Mouse (Mus musculus): ENCODE measurements at regions not wholly inside any gene's neighbourhood (a gene's known extent, or its start where the extent isn't known, plus 50 kb on each side); places are given as distances from the start of the nearest gene placed in this dataset.

- no peaks in the 10 kb centered on the region for H3K9me3 ChIP-seq (ENCODE audit: low read depth, low read length)
- no peaks in the 10 kb centered on the region for H3K27me3 ChIP-seq (ENCODE audit: insufficient read depth, low read length)
- H3K36me3 ChIP-seq (ENCODE audit: insufficient read depth): no peaks in the 10 kb centered on the region
- no peak for ATAC-seq (ENCODE audit: insufficient read depth)
- no peaks in the 10 kb centered on the region for H3K4me1 ChIP-seq (ENCODE audit: insufficient read depth)
- no peak overlapping the region for H3K27ac ChIP-seq (ENCODE audit: low read depth)
- H3K9ac ChIP-seq: no peak overlapping the region
- H3K4me3 ChIP-seq (ENCODE audit: low read depth, low read length): no peak overlapping the region
- 77% methylated on average over 3 of the region's 3 CpGs for WGBS
- no peak overlapping the region for H3K4me2 ChIP-seq
- TF ChIP-seq CTCF (IDR thresholded peaks at IDR 0.05; ENCODE audit: low read depth): no peak
- DNase-seq: no peak
These were observed 164.2 kb upstream of the Cwc22 start for GRCm38 (mm10) chr2:78110335-78110734.

GRCm38 (mm10) chr2:78095536-78095935, 149.4 kb upstream of the Cwc22 start:
- WGBS: 90% methylated on average over 2 of the region's 2 CpGs
- Histone ChIP-seq H3K9me3 (ENCODE audit: low read depth, low read length) (no peaks in the 10 kb centered on the region), H3K4me3 (ENCODE audit: low read depth, low read length) (no peak overlapping the region), H3K4me1 (ENCODE audit: insufficient read depth) (no peaks in the 10 kb centered on the region), H3K9ac (no peak overlapping the region), H3K27me3 (ENCODE audit: insufficient read depth, low read length) (no peaks in the 10 kb centered on the region), H3K27ac (ENCODE audit: low read depth) (no peak overlapping the region), H3K36me3 (ENCODE audit: insufficient read depth) (no peaks in the 10 kb centered on the region), H3K4me2 (no peak overlapping the region)
- DNase-seq: no peak
- no peak for TF ChIP-seq CTCF (IDR thresholded peaks at IDR 0.05; ENCODE audit: low read depth)
- no peak for ATAC-seq (ENCODE audit: insufficient read depth)

GRCm38 (mm10) chr2:78094921-78095320, 148.7 kb upstream of the Cwc22 start:
- Histone ChIP-seq H3K27ac (ENCODE audit: low read depth) (no peak overlapping the region), H3K27me3 (ENCODE audit: insufficient read depth, low read length) (no peaks in the 10 kb centered on the region), H3K4me1 (ENCODE audit: insufficient read depth) (no peaks in the 10 kb centered on the region), H3K4me2 (no peak overlapping the region), H3K4me3 (ENCODE audit: low read depth, low read length) (no peak overlapping the region), H3K9ac (no peak overlapping the region), H3K36me3 (ENCODE audit: insufficient read depth) (no peaks in the 10 kb centered on the region), H3K9me3 (ENCODE audit: low read depth, low read length) (no peaks in the 10 kb centered on the region)
- DNase-seq (no peak), ATAC-seq (ENCODE audit: insufficient read depth) (no peak)
- no peak for TF ChIP-seq CTCF (IDR thresholded peaks at IDR 0.05; ENCODE audit: low read depth)

GRCm38 (mm10) chr2:78064321-78065037, 118.3 kb upstream of the Cwc22 start:
- no peaks in the 10 kb centered on the region for H3K9me3 ChIP-seq (ENCODE audit: low read depth, low read length)
- no peaks in the 10 kb centered on the region; the same call in 1 of the 2 replicates for H3K4me1 ChIP-seq (ENCODE audit: insufficient read depth)
- no peak overlapping the region for H3K4me2 ChIP-seq
- DNase-seq (peak; percentile 11), ATAC-seq (ENCODE audit: insufficient read depth) (no peak)
- H3K27ac ChIP-seq (ENCODE audit: low read depth): no peak overlapping the region
- H3K27me3 ChIP-seq (ENCODE audit: insufficient read depth, low read length): no peaks in the 10 kb centered on the region
- no peaks in the 10 kb centered on the region for H3K36me3 ChIP-seq (ENCODE audit: insufficient read depth)
- H3K9ac ChIP-seq: no peak overlapping the region
- 0 out of 2 replicates have a peak, but pooled peaks have one; percentile 1 for TF ChIP-seq CTCF (IDR thresholded peaks at IDR 0.05; ENCODE audit: low read depth)
- 68% methylated on average over 16 of the region's 16 CpGs for WGBS
- H3K4me3 ChIP-seq (ENCODE audit: low read depth, low read length): no peak overlapping the region

GRCm38 (mm10) chr2:78059801-78060416, 113.7 kb upstream of the Cwc22 start:
- H3K27ac ChIP-seq (ENCODE audit: low read depth): peak overlapping the region; percentile 58; the same call in 1 of the 2 replicates

GRCm38 (mm10) chr2:78058988-78059387, 112.8 kb upstream of the Cwc22 start:
- no peak overlapping the region for H3K9ac ChIP-seq
- ATAC-seq (ENCODE audit: insufficient read depth) (no peak), DNase-seq (no peak)
- H3K9me3 ChIP-seq (ENCODE audit: low read depth, low read length): no peaks in the 10 kb centered on the region
- no peak for TF ChIP-seq CTCF (IDR thresholded peaks at IDR 0.05; ENCODE audit: low read depth)
- no peak overlapping the region for H3K4me3 ChIP-seq (ENCODE audit: low read depth, low read length)
- no peaks in the 10 kb centered on the region for H3K27me3 ChIP-seq (ENCODE audit: insufficient read depth, low read length)
- H3K36me3 ChIP-seq (ENCODE audit: insufficient read depth): no peaks in the 10 kb centered on the region
- H3K27ac ChIP-seq (ENCODE audit: low read depth): no peak overlapping the region
- WGBS: 75% methylated on average over 2 of the region's 2 CpGs
- H3K4me2 ChIP-seq: no peak overlapping the region
- H3K4me1 ChIP-seq (ENCODE audit: insufficient read depth): no peaks in the 10 kb centered on the region; the same call in 1 of the 2 replicates

More at GRCm38 (mm10) chr2:78059801-78060416, 113.7 kb upstream of the Cwc22 start:
- ATAC-seq (ENCODE audit: insufficient read depth) (no peak), DNase-seq (peak; percentile 50)
- no peaks in the 10 kb centered on the region for H3K27me3 ChIP-seq (ENCODE audit: insufficient read depth, low read length)
- H3K9ac ChIP-seq: no peak overlapping the region
- no peaks in the 10 kb centered on the region for H3K36me3 ChIP-seq (ENCODE audit: insufficient read depth)
- H3K4me3 ChIP-seq (ENCODE audit: low read depth, low read length): no peak overlapping the region
- WGBS: 37% methylated on average over 10 of the region's 10 CpGs
- no peaks in the 10 kb centered on the region; the same call in 1 of the 2 replicates for H3K4me1 ChIP-seq (ENCODE audit: insufficient read depth)
- no peak for TF ChIP-seq CTCF (IDR thresholded peaks at IDR 0.05; ENCODE audit: low read depth)
- no peaks in the 10 kb centered on the region for H3K9me3 ChIP-seq (ENCODE audit: low read depth, low read length)
- peak overlapping the region; percentile 15; the same call in 1 of the 2 replicates for H3K4me2 ChIP-seq

- 56% methylated on average over 3 of the region's 3 CpGs for WGBS
- Histone ChIP-seq H3K9me3 (ENCODE audit: low read depth, low read length) (no peaks in the 10 kb centered on the region), H3K4me2 (no peak overlapping the region), H3K4me1 (ENCODE audit: insufficient read depth) (no peaks in the 10 kb centered on the region), H3K9ac (no peak overlapping the region), H3K27ac (ENCODE audit: low read depth) (no peak overlapping the region), H3K4me3 (ENCODE audit: low read depth, low read length) (no peak overlapping the region), H3K27me3 (ENCODE audit: insufficient read depth, low read length) (no peaks in the 10 kb centered on the region), H3K36me3 (ENCODE audit: insufficient read depth) (no peaks in the 10 kb centered on the region)
- no peak for TF ChIP-seq CTCF (IDR thresholded peaks at IDR 0.05; ENCODE audit: low read depth)
- DNase-seq: no peak
- no peak for ATAC-seq (ENCODE audit: insufficient read depth)
These were observed 107.7 kb upstream of the Cwc22 start for GRCm38 (mm10) chr2:78053910-78054309.
